Comparison of ENCODE assay signal across 8 mouse cellular contexts in the genomic region with DNA sequence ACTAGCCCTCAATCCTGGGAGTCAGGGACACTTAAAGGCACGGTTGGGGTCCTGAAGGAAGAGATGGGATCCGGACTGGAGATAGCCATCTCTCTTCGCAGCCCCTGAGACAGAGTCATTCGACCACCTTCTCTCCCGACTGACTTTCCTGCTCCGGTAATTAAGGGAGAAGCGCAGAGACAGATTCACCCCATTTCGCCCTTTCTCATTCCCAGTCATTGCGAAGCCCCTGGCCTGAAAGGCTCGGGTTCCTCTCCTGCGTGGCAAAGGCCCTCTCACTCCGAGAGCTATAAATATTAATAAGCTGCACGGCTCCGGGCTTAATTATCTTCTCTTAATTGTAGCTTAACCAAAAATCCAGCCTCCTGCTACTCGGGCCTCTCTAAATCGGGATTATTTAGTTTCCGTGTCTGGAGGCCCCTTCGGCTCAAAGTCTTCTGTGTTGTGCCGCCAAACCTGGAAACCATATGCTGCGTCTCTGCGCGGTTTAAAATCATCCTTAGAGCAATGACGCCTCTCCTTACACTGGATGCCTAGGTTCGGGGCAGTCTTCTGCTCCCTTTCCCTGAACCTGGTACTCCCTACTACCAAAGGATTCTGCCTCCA.
A peak's percentile ranks its signal among the peaks of the same experiment; 100 is the strongest.
DNase-seq lines count a peak whose midpoint lies in the region; ATAC-seq and TF ChIP-seq lines count a peak whose summit lies in the region.

No protein-coding gene starts in this region.

- no peak for TF ChIP-seq CTCF in kidney, adult 2 months (conservative IDR thresholded peaks at IDR 0.05; ENCODE audit: insufficient read depth, insufficient read length, low read depth, low read length)

- no peak overlapping the region for H3K27ac ChIP-seq in kidney, adult 2 months (ENCODE audit: insufficient read depth, low read depth, low read length)
- H3K27ac ChIP-seq in hindbrain, embryonic 11.5 days (ENCODE audit: low read depth, low read length): peak overlapping the region; percentile 86
- peak overlapping the region; percentile 81 for H3K27ac ChIP-seq in midbrain, embryonic 14.5 days (replicated peaks; ENCODE audit: low read depth, low read length)

- TF ChIP-seq POLR2A in kidney, adult 2 months (IDR thresholded peaks at IDR 0.05; ENCODE audit: low read depth, low read length): no peak

- peak overlapping the region; percentile 82 for H3K4me2 ChIP-seq in hindbrain, embryonic 11.5 days (replicated peaks; ENCODE audit: low read depth, low read length)
- H3K4me2 ChIP-seq in midbrain, embryonic 14.5 days (ENCODE audit: low read length): peak overlapping the region; percentile 67

- peaks cover 3% of the 10 kb centered on the region; the same call in 1 of the 2 replicates for H3K4me1 ChIP-seq in kidney, adult 2 months (ENCODE audit: control insufficient read depth, insufficient read depth, low read length)
- peaks cover 7% of the 10 kb centered on the region for H3K4me1 ChIP-seq in hindbrain, embryonic 11.5 days (replicated peaks; ENCODE audit: control insufficient read depth, insufficient read depth, low read length)
- peaks cover 45% of the 10 kb centered on the region for H3K4me1 ChIP-seq in midbrain, embryonic 14.5 days (ENCODE audit: control insufficient read depth, insufficient read depth, low read length)

- peaks cover 7% of the 10 kb centered on the region for H3K27me3 ChIP-seq in kidney, adult 2 months (replicated peaks; ENCODE audit: control insufficient read depth, insufficient read depth, low read length)
- H3K27me3 ChIP-seq in hindbrain, embryonic 11.5 days (ENCODE audit: control insufficient read depth, insufficient read depth, low read length): peaks cover 20% of the 10 kb centered on the region
- no peaks in the 10 kb centered on the region for H3K27me3 ChIP-seq in midbrain, embryonic 14.5 days (ENCODE audit: control insufficient read depth, insufficient read depth, low read length)

- no peaks in the 10 kb centered on the region for H3K9me3 ChIP-seq in hindbrain, embryonic 11.5 days (ENCODE audit: control insufficient read depth, low read length)
- H3K9me3 ChIP-seq in midbrain, embryonic 14.5 days (ENCODE audit: control insufficient read depth, low read length): no peaks in the 10 kb centered on the region

- H3K36me3 ChIP-seq in kidney, adult 2 months (ENCODE audit: control insufficient read depth, insufficient read depth, low read length): no peaks in the 10 kb centered on the region
- H3K36me3 ChIP-seq in hindbrain, embryonic 11.5 days (ENCODE audit: control insufficient read depth, insufficient read depth, low read length): no peaks in the 10 kb centered on the region
- H3K36me3 ChIP-seq in midbrain, embryonic 14.5 days (ENCODE audit: control insufficient read depth, insufficient read depth, low read length): no peaks in the 10 kb centered on the region

- DNase-seq in kidney, adult 2 months: no peak
- no peak for DNase-seq in kidney, adult 11 months
- peak; percentile 36 for DNase-seq in embryo, embryonic 10 days (ENCODE audit: low spot score)
- peak; percentile 67 for DNase-seq in hindbrain, embryonic 11.5 days (ENCODE audit: low spot score)
- peak; percentile 71 for DNase-seq in midbrain, embryonic 14.5 days
- DNase-seq in spleen, postnatal 14 days (ENCODE audit: low spot score in 2 of 2): no peak
- no peak for DNase-seq in Muller cell, postnatal 12 days (ENCODE audit: inconsistent ontology term)

- 9% methylated on average over 24 of the region's 24 CpGs for WGBS in kidney, adult 2 months
- 2% methylated on average over 24 of the region's 24 CpGs for WGBS in hindbrain, embryonic 11.5 days
- 2% methylated on average over 24 of the region's 24 CpGs for WGBS in midbrain, embryonic 14.5 days

- peak overlapping the region; percentile 68 for H3K9ac ChIP-seq in hindbrain, embryonic 11.5 days (ENCODE audit: low read depth, low read length)
- peak overlapping the region; percentile 51 for H3K9ac ChIP-seq in midbrain, embryonic 14.5 days (replicated peaks; ENCODE audit: low read length)

- H3K4me3 ChIP-seq in kidney, adult 2 months (ENCODE audit: insufficient read depth, low read depth, low read length): peak overlapping the region; percentile 24
- peak overlapping the region; percentile 34 for H3K4me3 ChIP-seq in hindbrain, embryonic 11.5 days (ENCODE audit: low read depth, low read length)
- H3K4me3 ChIP-seq in midbrain, embryonic 14.5 days (replicated peaks; ENCODE audit: low read depth, low read length): peak overlapping the region; percentile 34

- ATAC-seq in hindbrain, embryonic 11.5 days (ENCODE audit: low FRiP score): peak; percentile 39
- peak; percentile 12; the same call in 1 of the 2 replicates for ATAC-seq in midbrain, embryonic 14.5 days (ENCODE audit: low FRiP score, low TSS enrichment)
- no peak for ATAC-seq in megakaryocyte progenitor cell, adult 5-6 weeks (replicated peaks; ENCODE audit: poor library complexity)

Comparison
In these comparisons a context has a peak if more than half of its experiments do, and no peak if none do; other contexts are left out.
1. DNase-seq: peak in embryo, embryonic 10 days (single experiment), hindbrain, embryonic 11.5 days (single experiment) and midbrain, embryonic 14.5 days (single experiment); none in kidney, adult 2 months (single experiment), kidney, adult 11 months (single experiment), spleen, postnatal 14 days (0 of 2) and Muller cell, postnatal 12 days (single experiment).
2. Peak in every context shown above with its lines, with median percentiles within 50 percentile points of each other: H3K4me3 ChIP-seq.